Mouse (Mus musculus): ENCODE measurements around the gene Ptbp3.
A peak's percentile ranks its signal among the peaks of the same experiment; 100 is the strongest.

Ptbp3 gene

GRCm38 (mm10) chr4:59491097-59491496 lies 58.1 kb downstream of the Ptbp3 start:
- DNase-seq (ENCODE audit: low spot score): no peak

DNA sequence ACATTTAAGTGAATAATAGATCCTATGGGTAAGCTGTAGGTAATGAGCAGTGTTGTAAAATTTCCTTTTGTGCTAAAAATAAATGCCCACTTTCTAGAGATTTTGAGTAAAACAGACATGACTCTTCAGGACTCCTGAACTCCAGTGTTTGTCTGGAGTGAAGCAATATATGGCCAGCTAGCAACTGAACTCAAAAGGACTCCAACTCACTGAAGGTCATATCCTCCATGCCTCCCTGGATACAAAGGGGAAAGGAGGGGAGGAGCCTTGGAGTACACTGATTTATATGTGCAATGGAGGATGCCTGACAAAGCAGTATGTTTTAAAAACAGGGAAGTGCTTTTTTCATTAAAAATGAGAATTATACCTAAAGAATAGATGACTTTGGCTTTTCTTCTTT lies 77.9 kb downstream of the Ptbp3 start:
- DNase-seq (ENCODE audit: low spot score): no peak

DNA sequence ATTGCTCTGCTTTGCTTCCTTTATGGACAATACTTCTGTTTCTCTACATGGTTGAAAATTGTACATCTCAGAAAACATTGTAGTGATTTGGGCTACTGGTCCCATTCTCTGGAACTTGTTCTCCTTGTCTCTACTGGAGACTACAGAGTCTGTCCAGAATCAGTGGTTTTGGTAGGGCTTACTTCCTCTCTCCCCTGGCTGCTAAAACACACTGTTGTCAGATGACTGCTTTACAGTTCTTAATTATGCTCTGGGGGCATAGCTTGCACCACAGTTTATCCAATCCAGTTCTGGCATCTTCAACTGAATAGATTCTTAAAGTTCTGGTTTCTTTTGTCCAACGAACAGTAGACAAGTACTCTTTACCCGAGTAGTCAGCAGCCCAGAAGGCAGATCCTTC lies 83.7 kb downstream of the Ptbp3 start:
- DNase-seq (ENCODE audit: low spot score): no peak

DNA sequence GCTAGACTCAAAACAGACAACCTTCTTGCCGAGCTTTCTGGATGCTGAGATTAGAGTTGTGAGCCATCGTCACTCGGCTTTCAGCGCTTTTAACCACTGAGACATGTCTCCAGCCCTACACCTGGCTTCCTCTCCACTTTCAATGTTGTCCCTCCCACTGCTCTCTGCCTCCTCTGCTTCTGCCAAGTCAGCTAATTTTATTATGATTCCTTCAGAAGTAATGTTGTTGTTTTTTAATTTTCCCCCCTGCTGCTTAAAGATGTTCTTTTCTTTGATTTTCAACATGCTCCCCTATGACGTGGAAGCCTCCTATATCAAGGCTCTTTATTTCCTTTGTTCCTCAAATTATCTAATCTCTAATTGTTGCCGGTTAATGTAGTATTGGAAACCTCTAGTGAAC lies 84.5 kb downstream of the Ptbp3 start:
- no peak for DNase-seq (ENCODE audit: low spot score)

DNA sequence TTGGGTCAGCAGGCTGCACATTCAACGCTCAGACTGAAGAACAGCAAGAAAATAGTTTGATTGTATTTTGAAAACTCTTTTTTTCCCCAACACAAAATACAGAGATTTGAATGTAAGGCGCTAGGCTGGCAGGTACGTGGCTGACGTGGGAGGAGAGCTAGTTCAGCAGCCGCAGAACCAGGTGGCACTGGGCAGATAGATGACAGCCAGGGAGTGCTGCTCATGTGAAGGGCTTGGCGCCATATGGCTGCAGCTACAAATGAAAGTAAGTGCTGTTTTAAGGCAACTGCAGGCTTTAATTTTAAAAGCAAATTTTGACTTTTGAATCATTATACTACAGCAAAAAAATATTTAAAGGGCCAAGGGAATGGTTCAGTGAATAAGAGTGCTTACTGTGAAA lies 86.7 kb downstream of the Ptbp3 start:
- DNase-seq (ENCODE audit: low spot score): no peak

GRCm38 (mm10) chr4:59461116-59461727 lies 87.9 kb downstream of the Ptbp3 start:
- no peak for DNase-seq (ENCODE audit: low spot score)

DNA sequence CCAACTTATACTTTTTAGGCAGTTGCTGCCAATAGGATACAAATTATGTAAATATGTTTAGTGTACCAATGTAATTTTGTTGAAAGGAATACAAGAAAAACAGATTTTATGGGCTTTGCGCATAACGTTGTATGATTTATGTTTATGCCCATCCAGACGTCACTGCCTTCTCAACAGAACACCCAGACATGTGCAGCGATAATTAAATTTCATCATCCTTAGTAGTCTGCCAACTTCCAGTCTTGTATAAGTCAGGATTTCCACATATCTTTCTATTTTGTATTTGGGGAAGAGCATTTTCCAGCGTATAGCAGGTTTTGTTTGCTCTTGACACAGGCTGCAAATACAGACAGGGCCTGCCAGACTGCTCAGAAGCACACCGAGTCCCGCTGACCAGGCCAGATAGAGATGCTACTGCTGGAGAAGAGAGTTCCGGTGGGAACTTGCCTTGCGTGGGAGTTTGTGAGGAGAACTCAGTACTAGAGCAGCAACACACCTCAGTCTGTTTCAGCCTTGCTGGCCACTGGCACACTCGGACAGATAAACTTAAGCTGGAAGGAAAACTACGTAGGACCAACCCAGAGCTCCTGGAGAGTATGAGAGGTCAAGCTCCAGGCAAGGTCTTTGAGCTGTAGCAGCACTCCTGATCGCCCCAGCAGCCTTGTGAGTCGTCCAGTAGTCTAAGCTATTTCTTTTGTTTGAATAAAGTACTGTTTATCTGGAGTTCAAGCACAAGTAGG lies 89.8 kb downstream of the Ptbp3 start:
- peak; percentile 51 for DNase-seq (ENCODE audit: low spot score)

DNA sequence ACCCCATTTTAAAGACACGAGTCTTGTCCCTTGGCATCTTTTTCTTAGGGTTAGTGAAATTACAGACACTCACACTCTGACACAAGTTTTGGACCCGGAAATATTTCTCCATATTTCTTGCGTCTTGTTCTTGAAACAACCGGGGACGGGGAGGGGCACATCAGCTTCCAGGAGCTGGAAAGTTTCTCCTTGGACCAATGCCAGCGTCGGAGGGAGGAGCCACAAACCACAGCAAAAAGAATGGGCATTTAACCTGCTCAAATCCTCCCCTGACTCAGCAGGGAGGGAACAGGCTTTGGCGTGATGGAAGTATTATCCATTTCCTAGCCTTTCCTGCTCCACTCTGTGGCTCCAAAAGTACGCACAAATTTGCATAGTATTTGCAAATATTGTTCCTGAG lies 91.2 kb downstream of the Ptbp3 start:
- peak; percentile 57 for DNase-seq (ENCODE audit: low spot score)

DNA sequence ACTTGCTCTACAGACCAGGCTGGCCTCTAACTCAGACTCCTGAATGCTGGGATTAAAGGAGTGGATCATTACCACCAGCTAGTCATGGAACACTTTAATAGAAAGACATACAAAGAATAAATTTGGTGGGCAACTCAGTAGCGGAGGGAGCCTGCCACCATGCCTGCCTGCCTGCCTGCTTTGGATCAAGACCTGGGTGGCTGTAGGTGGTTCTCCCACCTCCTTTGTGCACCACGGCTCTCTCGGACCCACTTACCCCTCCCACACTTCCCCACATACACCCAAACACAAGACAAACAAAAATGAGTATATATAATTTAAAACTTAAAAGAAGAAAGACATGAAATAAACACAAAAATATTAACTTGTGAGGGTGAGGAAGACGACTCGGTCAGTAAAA lies 92.1 kb downstream of the Ptbp3 start:
- no peak for DNase-seq (ENCODE audit: low spot score)

- DNase-seq (ENCODE audit: low spot score): no peak
These were observed 93.7 kb downstream of the Ptbp3 start for GRCm38 (mm10) chr4:59455465-59455864.

- no peak for DNase-seq (ENCODE audit: low spot score)
These were observed 95.1 kb downstream of the Ptbp3 start for GRCm38 (mm10) chr4:59454046-59454445.

DNA sequence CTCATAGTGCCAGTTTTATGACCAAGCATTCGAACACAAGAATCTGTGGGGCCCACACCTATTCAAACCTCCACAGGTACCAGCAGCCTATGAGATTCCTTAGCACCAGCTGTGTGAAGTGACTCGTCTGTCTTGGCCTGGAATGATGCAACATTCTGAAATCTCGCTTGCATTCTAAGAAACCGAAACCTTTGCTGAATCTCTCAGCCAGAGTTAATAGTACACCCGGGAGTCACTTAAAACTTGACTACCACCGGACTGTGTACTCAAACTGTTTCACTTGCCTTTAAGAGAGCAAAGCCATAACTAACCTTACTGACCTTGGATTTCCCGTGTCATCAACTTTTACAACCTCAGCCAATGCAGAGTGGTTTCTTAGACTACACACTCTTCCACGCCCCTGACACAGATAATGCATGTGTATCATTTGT lies 96.6 kb downstream of the Ptbp3 start:
- no peak for DNase-seq (ENCODE audit: low spot score)

DNA sequence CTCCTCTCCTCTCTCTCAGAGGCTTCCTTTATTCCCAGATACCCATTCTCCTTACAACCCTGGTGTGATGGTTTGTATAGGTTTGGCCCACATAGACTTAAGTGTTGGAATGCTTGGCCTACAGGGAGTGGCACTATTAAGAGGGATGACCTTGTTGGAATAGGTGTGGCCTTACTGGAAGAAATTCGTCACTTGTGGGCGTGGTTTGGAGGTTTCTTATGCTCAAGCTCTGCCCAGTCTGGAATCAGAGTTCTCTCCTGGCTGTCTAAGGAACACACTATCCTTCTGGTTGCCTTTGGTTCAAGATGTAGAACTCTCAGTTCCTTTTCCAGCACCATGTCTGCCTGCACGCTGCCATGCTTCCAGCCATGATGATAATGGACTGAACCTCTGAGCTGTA lies 98.3 kb downstream of the Ptbp3 start:
- no peak for DNase-seq (ENCODE audit: low spot score)

DNA sequence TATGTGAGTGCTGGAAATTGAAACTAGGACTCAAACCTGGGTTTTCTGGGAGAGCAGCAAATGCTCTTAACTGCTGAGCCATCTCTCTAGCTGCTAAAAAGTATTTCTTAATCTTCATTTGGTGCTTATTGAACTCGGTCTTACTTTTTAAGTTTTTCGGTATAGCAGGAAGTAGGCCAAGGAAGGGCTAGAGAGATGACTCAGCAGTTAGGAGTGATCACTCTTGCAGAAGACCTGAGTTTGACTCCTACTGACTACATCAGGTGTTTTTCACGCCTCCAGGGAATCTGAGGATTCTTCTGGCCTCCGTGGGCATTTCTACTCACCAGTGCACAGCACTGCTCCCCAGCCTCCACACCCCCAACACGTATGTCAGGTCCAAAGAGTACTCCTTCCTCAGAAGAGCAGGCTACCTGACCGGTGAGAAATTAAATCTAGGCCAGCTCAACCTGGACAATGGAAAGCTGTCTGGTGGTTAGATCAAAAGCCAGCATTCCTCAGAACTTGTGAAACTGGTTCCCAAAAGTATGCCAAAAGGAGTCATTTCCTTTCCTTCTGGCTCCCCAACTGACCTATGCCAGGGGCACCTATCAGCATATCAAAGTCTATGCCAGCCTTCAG lies 98.8 kb downstream of the Ptbp3 start:
- no peak for DNase-seq (ENCODE audit: low spot score)

DNA sequence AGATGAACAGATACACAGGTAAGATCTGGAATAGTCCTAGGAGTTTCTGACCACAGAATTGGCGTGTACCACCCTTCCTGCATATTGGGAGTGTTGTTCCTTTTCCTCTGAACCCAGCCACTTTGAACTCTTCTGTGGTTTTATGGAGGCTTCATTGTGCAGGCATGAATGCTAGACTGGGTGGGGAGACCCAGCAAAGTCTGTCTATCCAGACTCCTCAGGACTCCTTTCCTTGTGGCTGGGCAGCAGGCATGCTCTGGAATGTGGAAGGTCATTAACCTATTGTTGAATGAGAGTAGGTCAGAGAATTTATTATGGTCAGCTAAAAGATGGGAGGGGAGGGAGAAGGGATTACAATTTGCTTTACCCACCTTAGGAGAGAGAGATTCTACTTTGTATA lies 101.9 kb downstream of the Ptbp3 start:
- DNase-seq (ENCODE audit: low spot score): no peak

DNA sequence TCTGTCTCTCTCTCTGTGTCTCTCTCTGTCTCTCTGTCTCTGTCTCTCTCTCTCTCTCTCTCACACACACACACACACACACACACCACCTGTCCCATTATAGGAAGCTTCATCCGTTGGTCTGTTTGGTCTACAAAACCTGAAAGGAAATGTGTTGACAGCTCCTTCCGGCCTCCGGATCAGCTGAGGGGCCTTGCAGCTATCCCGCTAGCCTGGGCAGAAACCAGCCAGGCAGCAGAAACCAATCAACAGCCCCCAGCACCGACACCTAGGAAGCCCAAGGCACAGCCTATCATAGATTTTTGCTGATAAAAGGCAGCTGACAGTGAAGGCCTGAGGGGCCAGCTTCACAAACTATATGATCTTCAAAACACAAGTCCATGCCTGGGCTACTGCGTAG lies 103.6 kb downstream of the Ptbp3 start:
- no peak for DNase-seq (ENCODE audit: low spot score)

GRCm38 (mm10) chr4:59444994-59445393 lies 104.2 kb downstream of the Ptbp3 start:
- DNase-seq (ENCODE audit: low spot score): no peak

DNA sequence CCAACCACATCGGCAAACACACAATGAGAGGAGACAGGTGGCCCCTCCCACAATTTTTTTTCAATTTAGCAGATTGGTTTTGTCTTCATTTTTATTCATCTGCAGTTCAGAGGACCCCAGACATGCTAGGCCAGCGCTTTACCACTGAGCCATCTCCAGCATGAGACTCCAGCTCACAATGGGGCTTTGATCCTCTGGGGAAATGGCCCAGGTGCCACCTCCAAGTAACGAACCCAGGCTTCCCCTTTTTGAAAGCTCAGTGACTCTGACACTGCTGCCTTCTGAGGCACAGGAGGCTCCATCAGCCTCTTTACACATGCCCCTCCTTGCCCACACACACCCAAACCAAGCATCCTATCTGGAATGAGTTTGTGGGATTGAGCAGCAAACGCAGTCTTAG lies 105.1 kb downstream of the Ptbp3 start:
- DNase-seq (ENCODE audit: low spot score): no peak

- DNase-seq (ENCODE audit: low spot score): no peak
These were observed 107.9 kb downstream of the Ptbp3 start for GRCm38 (mm10) chr4:59441265-59441664.

DNA sequence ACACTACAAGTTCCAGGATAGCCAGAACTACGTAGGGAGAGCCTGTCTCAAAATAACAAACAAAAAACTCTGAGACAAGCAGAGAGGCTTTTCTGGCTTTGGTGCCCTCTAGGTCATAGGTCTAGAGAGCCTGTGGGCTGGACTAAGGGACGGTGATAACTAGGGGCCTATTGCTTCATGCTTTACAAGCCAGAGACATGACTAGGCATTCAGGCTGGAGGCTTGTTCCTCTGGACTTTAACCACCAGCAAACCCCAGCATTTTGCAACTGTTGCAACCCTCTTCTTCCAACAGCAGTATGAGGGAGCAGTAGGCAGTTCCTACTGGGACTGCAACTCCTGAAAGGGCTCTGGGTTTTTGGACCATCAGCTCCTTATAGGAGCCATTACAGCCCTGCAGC lies 109.2 kb downstream of the Ptbp3 start:
- no peak for DNase-seq (ENCODE audit: low spot score)

GRCm38 (mm10) chr4:59439041-59439440 lies 110.1 kb downstream of the Ptbp3 start:
- DNase-seq (ENCODE audit: low spot score): no peak

- peak; percentile 64 for DNase-seq (ENCODE audit: low spot score)
These were observed 110.9 kb downstream of the Ptbp3 start, which contains the start of gene Susd1 for GRCm38 (mm10) chr4:59437990-59438854. TSS of gene Susd1 (minus strand) at chr4:59438633.

Measured in ovary, adult 18-20 months (tissue).